Mouse (Mus musculus): ENCODE results near the gene Syt7.

Gene Syt7

DNA sequence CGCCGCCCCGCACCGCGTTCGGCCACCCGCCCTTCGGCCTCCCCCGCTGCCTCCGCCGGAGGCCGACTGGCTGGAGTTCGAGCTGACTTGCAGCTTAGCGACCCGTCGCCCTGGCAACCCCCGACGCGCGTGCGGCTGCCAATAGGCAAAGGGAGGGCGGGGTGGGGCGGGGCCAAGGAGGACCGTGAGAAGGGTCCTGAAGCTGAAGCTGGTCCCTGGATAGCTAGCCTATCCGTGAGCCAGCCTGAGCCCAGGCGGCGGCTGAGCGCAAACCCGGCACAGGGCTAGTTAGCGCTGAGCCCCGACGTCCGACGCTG lies 68.6 kb downstream of the Syt7 start:
- no peak for DNase-seq (ENCODE audit: low read depth, low spot score)

DNA sequence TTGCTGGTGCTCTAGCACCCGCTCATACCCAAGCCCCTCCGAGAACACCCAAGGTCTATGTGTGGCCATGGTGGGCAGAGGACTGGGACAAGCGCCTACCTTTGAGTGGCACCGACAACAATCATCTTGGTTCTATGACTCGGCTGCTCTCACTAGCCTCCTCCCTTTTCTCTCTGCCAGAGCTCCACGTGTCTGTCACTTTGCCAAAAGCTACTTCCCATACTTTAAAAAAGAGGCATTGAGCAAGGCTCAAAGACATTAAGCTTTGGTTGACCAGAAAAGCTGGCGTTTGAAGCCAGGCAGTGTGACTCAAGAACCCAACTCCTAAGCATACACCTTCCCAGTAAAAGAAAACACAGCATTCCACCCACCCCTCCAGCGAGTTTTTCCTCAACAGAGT lies 69.2 kb downstream of the Syt7 start:
- no peak for DNase-seq (ENCODE audit: low read depth, low spot score)

GRCm38 (mm10) chr19:10459907-10460306 lies 71.0 kb downstream of the Syt7 start:
- no peak for DNase-seq (ENCODE audit: low read depth, low spot score)

DNA sequence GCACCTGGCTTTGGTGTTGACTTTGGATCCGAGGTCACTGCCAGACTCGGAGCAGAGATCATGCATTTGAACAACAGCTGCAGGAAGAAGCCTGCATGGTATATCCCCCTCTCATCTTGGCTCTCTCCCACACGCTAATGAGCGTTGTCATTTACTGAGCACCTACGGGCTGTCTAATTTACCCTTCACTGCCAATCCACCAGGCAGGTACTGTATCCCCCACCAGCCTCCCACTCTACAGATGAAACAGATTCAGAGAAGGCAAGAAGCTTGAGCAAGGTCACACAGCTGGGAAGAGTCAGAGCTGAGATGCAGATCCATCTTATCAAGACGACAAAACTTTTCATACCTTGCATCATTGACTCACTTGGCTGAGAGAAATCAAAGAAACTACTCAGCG lies 72.7 kb downstream of the Syt7 start:
- no peak for DNase-seq (ENCODE audit: low read depth, low spot score)

- DNase-seq (ENCODE audit: low read depth, low spot score), result no peak
These were observed 75.5 kb downstream of the Syt7 start for GRCm38 (mm10) chr19:10464427-10464826.

- DNase-seq (ENCODE audit: low read depth, low spot score), result peak; percentile 10
These were observed 80.3 kb downstream of the Syt7 start for GRCm38 (mm10) chr19:10469171-10469658.

GRCm38 (mm10) chr19:10472958-10473357 lies 84.1 kb downstream of the Syt7 start:
- DNase-seq (ENCODE audit: low read depth, low spot score), result no peak

GRCm38 (mm10) chr19:10473779-10474178 lies 84.9 kb downstream of the Syt7 start:
- no peak for DNase-seq (ENCODE audit: low read depth, low spot score)

GRCm38 (mm10) chr19:10479541-10479940 lies 90.7 kb downstream of the Syt7 start:
- DNase-seq (ENCODE audit: low read depth, low spot score), result no peak

DNA sequence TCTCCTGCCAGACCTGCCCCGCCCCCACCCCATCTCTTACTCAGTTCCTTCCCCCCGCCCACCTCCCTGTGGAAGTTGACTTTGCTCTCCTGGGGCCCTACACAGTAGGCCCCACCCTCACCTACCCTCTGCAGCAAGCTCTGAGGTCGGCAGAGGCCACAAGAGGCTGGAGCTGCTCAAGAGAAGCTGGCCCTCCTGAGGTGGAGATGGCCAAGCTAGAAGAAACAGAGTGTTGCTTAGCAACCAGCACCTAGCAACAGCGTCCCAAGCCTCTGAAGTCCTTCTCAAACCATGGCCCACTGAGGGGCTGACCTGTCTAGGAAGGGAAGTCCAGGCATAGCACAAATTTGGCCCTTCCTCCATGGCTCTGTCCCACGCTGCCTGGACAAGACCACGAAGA lies 93.8 kb downstream of the Syt7 start, which contains the start of gene Ppp1r32:
Gene Ppp1r32, minus strand, starts transcription at position 226 of the 400 bp plus-strand sequence.
- no peak for DNase-seq (ENCODE audit: low read depth, low spot score)

DNA sequence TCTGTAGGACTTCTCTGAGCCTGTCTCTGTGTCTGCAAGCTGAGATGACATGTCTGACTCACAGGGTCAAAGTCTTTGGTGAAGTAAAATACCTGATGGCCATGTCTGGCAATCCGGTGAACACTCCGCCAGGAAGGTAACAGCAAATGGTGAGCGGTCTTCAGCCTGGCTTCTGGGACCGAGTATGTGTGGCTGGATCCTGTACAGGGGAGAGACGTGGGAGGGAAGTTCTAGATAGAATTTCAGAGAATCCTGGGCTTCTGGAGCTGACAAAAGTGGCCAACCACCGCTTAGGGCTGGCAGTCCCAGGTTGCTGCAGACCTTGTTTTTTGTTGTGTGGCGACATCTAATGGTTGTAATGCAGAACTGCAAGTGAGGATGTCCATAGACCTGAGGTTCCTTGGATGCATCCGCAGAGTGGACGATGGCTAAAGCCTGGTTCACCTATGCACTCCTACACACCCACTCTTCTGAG lies 97.4 kb downstream of the Syt7 start:
- peak; percentile 52 for DNase-seq (ENCODE audit: low read depth, low spot score)

GRCm38 (mm10) chr19:10495670-10496069 lies 106.8 kb downstream of the Syt7 start:
- DNase-seq (ENCODE audit: low read depth, low spot score), result no peak

GRCm38 (mm10) chr19:10496976-10497375 lies 108.1 kb downstream of the Syt7 start:
- no peak for DNase-seq (ENCODE audit: low read depth, low spot score)

GRCm38 (mm10) chr19:10497512-10498160 lies 108.7 kb downstream of the Syt7 start:
- DNase-seq (ENCODE audit: low read depth, low spot score), result no peak

DNA sequence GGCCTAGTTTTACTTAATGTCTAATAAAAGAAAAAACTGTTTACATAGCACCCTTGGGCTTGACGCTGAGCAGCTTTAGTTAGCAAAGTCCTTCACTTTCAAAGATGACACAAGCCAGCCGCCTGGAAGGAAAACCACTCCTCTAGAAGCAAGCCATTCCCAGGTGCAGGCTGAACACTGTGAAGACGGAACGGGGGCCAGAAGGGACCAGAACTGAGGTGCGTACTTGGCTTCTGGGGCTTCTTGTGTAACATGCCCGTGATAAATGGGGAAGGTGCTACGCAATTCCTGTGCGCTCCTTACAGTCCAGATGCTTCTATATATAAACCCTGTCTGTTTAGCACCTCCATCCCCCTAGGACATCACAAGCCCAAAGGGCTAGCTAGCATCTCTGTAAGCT lies 111.7 kb downstream of the Syt7 start:
- no peak for DNase-seq (ENCODE audit: low read depth, low spot score)

DNA sequence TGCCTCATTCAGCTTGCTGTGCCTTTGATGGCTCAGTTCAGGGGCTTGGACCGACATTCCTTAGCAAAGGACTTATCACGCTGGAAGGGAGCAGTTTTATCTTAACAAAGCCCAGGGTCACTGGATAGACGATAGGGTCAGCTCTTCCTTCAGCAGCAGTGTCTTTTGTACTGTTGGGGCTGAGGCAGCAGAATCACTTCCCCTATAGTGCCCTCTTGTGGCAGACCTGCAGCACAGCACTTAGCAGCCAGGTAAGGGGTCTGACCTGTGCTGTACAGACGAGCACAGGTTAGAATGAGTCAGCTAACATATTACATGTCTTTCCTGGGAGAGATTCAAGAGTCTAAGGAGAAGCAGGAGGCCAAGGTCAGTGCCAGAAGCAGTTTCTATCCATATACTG lies 113.7 kb downstream of the Syt7 start:
- peak; percentile 16 for DNase-seq (ENCODE audit: low read depth, low spot score)
